Mouse (Mus musculus) lung, postnatal 0 days (tissue): ENCODE measurements around the gene Ifnar2. TPM values are rescaled to one million over a fixed set of nuclear protein-coding genes. Genes with fewer than 3 reads are reported as not detected.

Experiments used
- ATAC-seq: fragments of 200-750 bp; cut with Nextera tagmentation; 2 replicates; pipeline ENCODE4 v1.8.0; 2017; ENCODE audit warnings: moderate library complexity
- DNase-seq: peaks from one replicate; pipeline ENCODE4 v3.0.0-alpha.2; 2016; ENCODE audit warnings: low spot score
- H3K27ac ChIP-seq: fragments of 300-500 bp; sonication (generic); 2 replicates; pipeline ENCODE4 v1.5.1; 2014; ENCODE audit warnings: antibody characterized with exemption, mild to moderate bottlenecking, low read length, mixed read lengths
- H3K27me3 ChIP-seq: fragments of 300-500 bp; sonication (generic); replicated peaks from 2 replicates; pipeline ENCODE4 v1.6.1; 2014; ENCODE audit warnings: low read length, mixed read lengths; ENCODE audit not compliant: insufficient read depth
- H3K36me3 ChIP-seq: fragments of 300-500 bp; sonication (generic); 2 replicates; pipeline ENCODE4 v1.6.1; 2014; ENCODE audit warnings: low read length, mixed read lengths; ENCODE audit not compliant: insufficient read depth
- H3K4me1 ChIP-seq: fragments of 300-500 bp; sonication (generic); 2 replicates; pipeline ENCODE4 v1.6.1; 2014; ENCODE audit warnings: antibody characterized with exemption, low read depth, low read length, mixed read lengths; ENCODE audit not compliant: insufficient read depth
- H3K4me2 ChIP-seq: fragments of 300-500 bp; sonication (generic); replicated peaks from 2 replicates; pipeline ENCODE4 v1.6.1; 2014; ENCODE audit warnings: low read depth, mild to moderate bottlenecking, low read length, moderate library complexity, mixed read lengths
- H3K4me3 ChIP-seq: fragments of 300-500 bp; sonication (generic); 2 replicates; pipeline ENCODE4 v1.5.1; 2014; ENCODE audit warnings: low read depth, low read length
- H3K9ac ChIP-seq: fragments of 300-500 bp; sonication (generic); replicated peaks from 2 replicates; pipeline ENCODE4 v1.6.1; 2014; ENCODE audit warnings: low read depth, mild to moderate bottlenecking
- H3K9me3 ChIP-seq: fragments of 300-500 bp; sonication (generic); 2 replicates; pipeline ENCODE4 v1.6.1; 2016; ENCODE audit warnings: low read length, mixed read lengths
- CTCF ChIP-seq: IDR thresholded peaks from 2 replicates; pipeline ENCODE4 v1.5.1; 2016; ENCODE audit warnings: antibody characterized with exemption, mild to moderate bottlenecking
- EP300 ChIP-seq: IDR thresholded peaks from 2 replicates; pipeline ENCODE4 v1.6.1; 2016; ENCODE audit warnings: antibody characterized with exemption, mild to moderate bottlenecking, control low read depth
- WGBS: fragments of 180-500 bp; shearing (Covaris S2); extraction: QIAGEN DNeasy Blood & Tissue Kit; methylation state at CpG from one replicate; pipeline ENCODE4 v1.1.7; 2014; 5-methylcytosine and 5-hydroxymethylcytosine counted together
- polyA plus RNA-seq: library from polyadenylated mRNA; unstranded; fragments of >200 nt; fragmentation: Nextera tagmentation; extraction: Ambion mirVana; gene quantifications from 2 replicates; pipeline ENCODE4 v1.2.1, GENCODE M21; 2015

The Ifnar2 gene
- polyA plus RNA-seq, 1 experiment from 2014 or later = 104 TPM

DNA sequence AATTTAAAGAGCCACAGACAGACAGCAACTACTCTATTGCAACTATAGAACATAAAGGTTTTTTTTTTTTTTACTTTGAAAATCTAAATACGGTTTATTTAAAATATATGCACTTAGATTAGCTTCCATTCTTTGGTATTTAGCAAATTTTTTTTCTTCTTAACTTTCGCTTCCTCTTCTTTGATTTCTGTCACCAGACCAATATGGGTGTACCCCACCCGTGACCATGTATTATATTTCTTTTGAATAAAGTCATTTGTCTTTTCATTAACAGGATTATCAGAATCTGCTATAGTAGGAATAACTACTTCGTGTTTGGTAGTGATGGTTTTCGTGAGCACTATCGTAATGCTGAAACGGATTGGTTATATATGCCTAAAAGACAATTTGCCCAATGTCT, 26.4 kb downstream of the Ifnar2 start:
- H3K27me3 ChIP-seq = no peaks in the 10 kb centered on the region
- TF ChIP-seq EP300 (no peak), CTCF (no peak)
- 94% methylated on average over 7 of the region's 7 CpGs for WGBS
- no peaks in the 10 kb centered on the region for H3K9me3 ChIP-seq
- no peak overlapping the region for H3K4me2 ChIP-seq
- no peak for ATAC-seq
- no peak for DNase-seq
- H3K4me1 ChIP-seq = no peaks in the 10 kb centered on the region
- H3K9ac ChIP-seq = no peak overlapping the region
- no peak overlapping the region for H3K27ac ChIP-seq
- no peak overlapping the region for H3K4me3 ChIP-seq
- peaks cover 20% of the 10 kb centered on the region for H3K36me3 ChIP-seq

DNA sequence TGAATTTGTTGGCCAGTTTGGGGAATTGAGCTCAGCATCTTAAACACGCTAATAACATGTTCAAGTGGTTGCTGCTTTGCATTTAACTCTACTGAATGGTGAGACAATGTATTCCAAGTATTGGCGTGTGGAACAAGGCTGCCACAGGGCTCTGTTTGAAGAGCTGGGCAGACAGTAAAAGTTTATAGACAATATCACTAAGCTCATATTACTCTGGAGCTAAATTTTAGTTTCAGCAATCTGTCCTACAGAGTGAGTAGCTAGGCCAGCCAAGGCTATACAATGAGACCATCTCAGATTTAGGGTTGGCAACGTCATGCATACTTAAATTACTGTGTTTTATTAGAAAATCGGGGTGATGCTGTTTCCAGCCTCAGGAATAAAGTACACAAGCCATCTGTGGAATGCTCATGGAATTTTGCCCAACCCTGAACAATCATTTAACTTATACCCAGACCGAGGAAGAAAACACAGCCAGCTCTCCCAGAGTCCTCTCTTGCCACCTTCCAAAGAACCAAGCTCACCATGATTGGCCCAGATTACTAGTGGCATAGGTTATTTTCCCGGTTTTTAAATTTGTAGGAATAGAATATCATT, 29.1 kb downstream of the Ifnar2 start:
- ATAC-seq = no peak
- H3K4me3 ChIP-seq = no peak overlapping the region
- no peaks in the 10 kb centered on the region for H3K27me3 ChIP-seq
- H3K27ac ChIP-seq = no peak overlapping the region
- no peaks in the 10 kb centered on the region; the same call in 1 of the 2 replicates for H3K4me1 ChIP-seq
- DNase-seq = no peak
- no peaks in the 10 kb centered on the region for H3K9me3 ChIP-seq
- H3K4me2 ChIP-seq = no peak overlapping the region
- no peak overlapping the region for H3K9ac ChIP-seq
- TF ChIP-seq EP300 (no peak), CTCF (no peak)
- 70% methylated on average over 6 of the region's 6 CpGs for WGBS
- H3K36me3 ChIP-seq = peaks cover 15% of the 10 kb centered on the region; the same call in 1 of the 2 replicates

DNA sequence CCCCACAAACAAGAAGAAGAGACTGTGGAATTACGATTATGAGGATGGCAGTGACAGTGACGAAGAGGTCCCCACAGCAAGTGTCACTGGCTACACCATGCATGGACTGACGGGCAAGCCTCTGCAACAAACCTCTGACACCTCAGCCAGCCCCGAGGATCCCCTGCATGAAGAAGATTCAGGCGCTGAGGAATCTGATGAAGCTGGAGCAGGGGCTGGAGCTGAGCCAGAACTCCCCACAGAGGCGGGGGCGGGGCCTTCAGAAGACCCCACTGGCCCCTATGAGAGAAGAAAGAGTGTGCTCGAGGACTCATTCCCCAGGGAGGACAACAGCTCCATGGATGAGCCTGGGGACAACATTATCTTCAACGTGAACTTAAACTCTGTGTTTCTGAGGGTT, 31.2 kb downstream of the Ifnar2 start:
- no peaks in the 10 kb centered on the region for H3K27me3 ChIP-seq
- H3K9me3 ChIP-seq = no peaks in the 10 kb centered on the region
- 68% methylated on average over 9 of the region's 9 CpGs for whole genome bisulfite sequencing
- peaks cover 10% of the 10 kb centered on the region; the same call in 1 of the 2 replicates for H3K36me3 ChIP-seq
- H3K9ac ChIP-seq = no peak overlapping the region
- no peak overlapping the region for H3K4me3 ChIP-seq
- H3K4me1 ChIP-seq = peaks cover 11% of the 10 kb centered on the region; the same call in 1 of the 2 replicates
- TF ChIP-seq CTCF (no peak), EP300 (no peak)
- no peak overlapping the region for H3K27ac ChIP-seq
- ATAC-seq (no peak), DNase-seq (no peak)
- H3K4me2 ChIP-seq = no peak overlapping the region

- H3K27me3 ChIP-seq = no peaks in the 10 kb centered on the region
- H3K9me3 ChIP-seq = no peaks in the 10 kb centered on the region
- whole genome bisulfite sequencing = 89% methylated on average over 8 of the region's 8 CpGs
- H3K4me1 ChIP-seq = peaks cover 11% of the 10 kb centered on the region; the same call in 1 of the 2 replicates
- no peak overlapping the region for H3K27ac ChIP-seq
- DNase-seq (no peak), ATAC-seq (no peak)
- no peak overlapping the region for H3K4me2 ChIP-seq
- H3K4me3 ChIP-seq = no peak overlapping the region
- peaks cover 10% of the 10 kb centered on the region; the same call in 1 of the 2 replicates for H3K36me3 ChIP-seq
- H3K9ac ChIP-seq = no peak overlapping the region
- TF ChIP-seq CTCF = no peak
- no peak for TF ChIP-seq EP300
Observed at GRCm38 (mm10) chr16:91404187-91404586, 31.6 kb downstream of the Ifnar2 start.

DNA sequence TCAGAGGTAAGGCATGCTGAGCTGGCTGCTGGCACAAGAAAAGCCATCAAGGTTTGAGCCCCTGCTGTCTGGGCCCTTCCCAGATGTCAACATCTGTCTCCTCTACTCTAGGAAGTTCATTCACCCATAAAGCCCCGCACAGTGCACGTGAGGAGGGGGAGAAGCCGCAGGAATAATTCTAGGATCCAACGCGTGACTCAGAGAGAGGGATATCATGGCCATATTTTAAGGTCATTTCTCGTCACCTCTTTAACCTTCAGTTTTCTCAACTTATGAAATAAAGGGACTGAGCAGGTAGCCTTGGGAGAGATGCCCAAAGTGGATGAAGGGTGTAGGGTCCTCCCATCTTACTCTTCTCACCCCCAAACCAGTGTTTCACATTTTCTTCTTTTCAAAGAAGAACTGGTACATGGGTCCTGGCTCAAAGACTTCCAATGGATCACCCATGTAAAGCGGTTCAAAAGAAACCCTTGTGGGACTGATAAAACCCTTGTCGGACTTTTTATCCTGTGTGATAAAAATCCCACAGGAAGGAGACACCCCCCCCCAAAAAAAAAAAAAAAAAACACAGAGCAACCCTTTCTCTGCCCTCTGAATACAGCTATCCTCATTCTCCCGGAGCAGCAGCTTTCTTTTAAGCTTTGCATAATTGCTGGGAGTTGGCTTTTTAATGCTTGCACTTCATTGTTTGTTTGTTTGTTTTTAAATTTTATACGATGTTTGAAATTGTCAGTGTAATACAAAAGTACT, 32.4 kb downstream of the Ifnar2 start:
- H3K36me3 ChIP-seq = peaks cover 7% of the 10 kb centered on the region; the same call in 1 of the 2 replicates
- no peak overlapping the region for H3K4me3 ChIP-seq
- no peak overlapping the region for H3K4me2 ChIP-seq
- TF ChIP-seq EP300 (no peak), CTCF (no peak)
- H3K27me3 ChIP-seq = no peaks in the 10 kb centered on the region
- H3K9ac ChIP-seq = no peak overlapping the region
- H3K27ac ChIP-seq = peak overlapping the region; percentile 90
- ATAC-seq = no peak
- WGBS = 74% methylated on average over 10 of the region's 10 CpGs
- no peak for DNase-seq
- no peaks in the 10 kb centered on the region for H3K9me3 ChIP-seq
- peaks cover 11% of the 10 kb centered on the region; the same call in 1 of the 2 replicates for H3K4me1 ChIP-seq
